Mouse (Mus musculus): ENCODE results near the gene Oas1h.
"Not testable (repeated sequence)": the region's sequence is repeated elsewhere in the genome, so short reads cannot be mapped to it uniquely, and the experiment has no call there.

DNA sequence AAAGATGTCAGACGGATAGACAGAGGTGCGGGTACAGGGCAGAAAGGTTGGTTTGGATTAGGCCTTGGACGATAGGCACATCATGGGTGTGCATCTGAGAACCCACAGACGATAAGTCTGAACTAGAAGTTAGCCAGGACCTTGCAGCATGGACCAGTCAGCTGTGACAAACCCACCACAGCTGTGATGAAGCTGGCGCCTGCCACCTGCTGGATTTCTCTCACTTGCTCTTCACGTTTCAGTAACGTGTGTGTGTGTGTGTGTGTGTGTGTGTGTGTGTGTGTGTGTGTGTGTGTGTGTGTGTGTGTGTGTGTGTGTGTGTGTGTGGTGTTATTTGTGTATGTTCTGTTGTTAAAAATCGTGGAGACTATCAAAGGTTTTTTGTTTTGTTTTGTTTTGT, 53.0 kb downstream of the Oas1h start, which contains the start of gene Oas1d:
- not testable (repeated sequence) for TF ChIP-seq POLR2A (IDR thresholded peaks at IDR 0.05; ENCODE audit: low read depth, low read length); CTCF (IDR thresholded peaks at IDR 0.05; ENCODE audit: extremely low read depth, insufficient read depth, insufficient read length, insufficient replicate concordance)

All from spleen, adult 2 months (tissue).